Mouse (Mus musculus) layer of hippocampus, adult 8-10 months (tissue): ENCODE data around the gene Nkx3-2. TPM values are rescaled to one million over a fixed set of nuclear protein-coding genes. Genes with fewer than 3 reads are reported as not detected.

Source experiments
- total RNA-seq, 4 experiments: library from RNA; stranded (reverse); gene quantifications; 2 replicates each; pipeline ENCODE4 v1.2.4; 2022

Nkx3-2 gene
- total RNA-seq, 4 experiments from 2014 or later, result not detected

Other genes starting within 250 kb of the Nkx3-2 start
- 10 to 100 TPM; 76.1 to 84.6 (median 81.1) TPM for gene Rab28, start 56.3 kb downstream of the Nkx3-2 start, total RNA-seq
- gene Bod1l, start 79.8 kb upstream of the Nkx3-2 start, total RNA-seq, result 10 to 100 TPM; 36.6 to 39.2 (median 38.4) TPM